Mouse (Mus musculus) mammary gland, adult 2 months (tissue): Measurements from ENCODE around the gene Sh3bp1. TPM values are rescaled to one million over a fixed set of nuclear protein-coding genes. Genes with fewer than 3 reads are reported as not detected.

ENCODE experiments used
- polyA plus RNA-seq: library from polyadenylated mRNA; depleted of rRNA; stranded (reverse); fragments of >200 nt; gene quantifications from 2 replicates; pipeline ENCODE4 v1.2.3, GENCODE M21; 2012; ENCODE audit warnings: low replicate concordance; rRNA removed

Gene Sh3bp1
- 123 and 282 TPM in 2 replicates for polyA plus RNA-seq

DNA sequence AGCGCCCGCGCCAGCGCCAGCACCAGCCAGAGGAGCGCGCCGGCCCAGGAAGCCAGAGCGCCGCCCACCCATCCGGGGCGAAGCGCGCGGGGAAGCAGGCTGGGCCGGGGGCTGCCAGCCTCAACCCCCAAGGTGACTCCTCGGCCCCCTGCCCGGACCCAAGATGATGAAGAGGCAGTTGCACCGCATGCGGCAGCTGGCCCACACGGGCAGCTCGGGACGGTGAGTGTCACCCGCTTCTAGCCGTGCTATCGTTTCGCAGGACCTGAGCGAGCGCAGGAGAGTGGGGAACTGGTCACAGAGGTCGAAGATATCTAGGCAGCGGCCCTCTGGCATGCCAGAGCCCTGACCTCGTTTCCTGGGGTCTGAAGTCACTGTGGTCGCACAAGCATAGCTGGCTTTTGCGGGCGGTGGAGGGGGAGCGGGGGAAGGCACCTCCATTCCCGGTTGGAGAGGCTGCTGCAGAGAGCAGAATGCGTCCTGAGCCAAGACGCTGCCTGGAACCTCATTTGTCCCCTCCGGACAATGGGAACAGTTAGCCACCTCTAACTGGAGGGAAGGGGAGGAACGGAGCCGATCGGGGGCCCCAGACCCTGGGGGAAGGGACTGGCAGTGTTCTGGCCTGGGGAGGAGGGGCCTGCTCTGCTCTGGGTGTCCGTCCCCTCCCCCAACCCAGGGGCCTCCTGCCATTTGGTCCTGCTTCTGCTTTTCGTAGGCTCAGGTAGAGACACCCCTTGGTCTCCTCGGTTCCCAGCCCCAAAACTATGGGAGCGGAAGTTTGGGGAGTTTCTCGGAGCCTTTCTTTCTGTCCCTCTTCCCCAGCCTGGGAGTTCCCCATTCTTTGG is at the start of gene Sh3bp1:
Gene Sh3bp1, plus strand, starts transcription at position 29 of the 845 bp plus-strand sequence.

DNA sequence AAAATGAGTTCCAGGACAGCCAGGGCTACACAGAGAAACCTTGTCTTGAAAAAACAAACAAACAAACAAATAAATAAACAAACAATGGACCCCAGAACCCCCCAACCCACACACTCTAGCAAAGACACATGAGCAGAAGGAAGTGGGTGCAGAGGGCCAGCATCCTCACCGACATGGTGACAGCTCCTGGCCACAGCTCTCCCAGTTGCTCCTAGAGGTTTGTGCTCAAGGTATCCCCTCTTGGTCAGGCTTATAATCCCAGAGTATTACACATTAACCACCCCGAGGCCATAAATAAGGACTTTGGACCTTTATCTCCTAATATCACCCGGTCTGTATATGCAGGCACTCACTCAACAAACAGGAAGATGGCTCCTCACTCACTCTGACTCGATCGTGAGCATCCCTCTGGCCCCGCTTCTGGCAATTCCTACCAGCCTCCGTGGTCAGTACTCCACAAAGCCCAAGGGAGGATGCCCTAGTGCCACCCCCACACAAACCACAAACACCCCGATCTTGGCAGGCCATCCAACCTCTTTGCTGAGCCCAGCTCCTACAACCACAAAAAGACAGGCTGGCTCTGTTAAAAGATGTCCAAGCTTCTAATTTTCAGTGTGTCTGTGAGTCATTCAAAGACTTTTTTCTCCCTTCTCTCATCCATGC is 44.1 kb upstream of the Sh3bp1 start, which contains the start of gene Lgals2:
Gene Lgals2, minus strand, starts transcription at position 227 of the 663 bp plus-strand sequence.

DNA sequence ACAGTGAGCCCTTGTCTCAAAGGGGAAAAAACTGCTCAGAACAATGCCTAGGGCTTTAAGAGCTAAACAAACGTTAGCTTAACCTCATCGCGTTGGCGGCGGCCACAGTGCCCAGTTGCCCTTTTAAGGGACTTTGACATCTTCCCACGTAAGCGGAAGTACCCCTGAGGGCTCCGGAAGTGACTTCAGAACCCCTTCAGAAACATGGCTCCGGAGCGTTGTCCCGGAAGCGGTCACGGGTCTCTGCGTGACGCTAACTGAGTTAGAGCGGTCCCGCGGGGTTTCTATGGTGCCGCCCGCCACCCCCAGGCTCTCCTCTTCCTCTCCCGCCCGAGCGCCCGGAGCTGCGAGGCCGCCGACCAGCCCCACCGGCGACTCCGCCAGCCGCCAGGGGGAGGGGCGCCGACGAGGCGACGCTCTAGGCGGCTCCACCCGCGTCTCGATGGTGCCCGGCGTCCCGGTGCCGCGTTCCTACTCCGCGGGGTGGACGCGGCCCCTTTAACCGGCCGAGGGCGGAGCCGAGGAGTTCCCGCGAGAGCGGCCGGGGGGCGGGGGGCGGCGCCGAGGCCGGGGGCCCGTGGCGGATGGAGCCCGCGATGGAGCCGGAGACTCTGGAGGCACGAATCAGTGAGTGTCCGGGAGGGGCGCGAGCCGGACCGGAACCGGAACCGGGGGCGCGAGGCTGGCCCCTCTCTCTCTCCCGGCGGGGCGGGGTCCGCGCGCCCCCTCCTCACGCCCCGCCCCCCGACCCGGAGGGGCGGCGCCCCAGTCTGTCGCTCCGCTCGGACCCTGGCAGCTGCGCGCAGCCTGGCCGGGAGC is 22.4 kb upstream of the Sh3bp1 start, which contains the start of gene Gga1:
Gene Gga1, plus strand, starts transcription at position 200 of the 819 bp plus-strand sequence.

DNA sequence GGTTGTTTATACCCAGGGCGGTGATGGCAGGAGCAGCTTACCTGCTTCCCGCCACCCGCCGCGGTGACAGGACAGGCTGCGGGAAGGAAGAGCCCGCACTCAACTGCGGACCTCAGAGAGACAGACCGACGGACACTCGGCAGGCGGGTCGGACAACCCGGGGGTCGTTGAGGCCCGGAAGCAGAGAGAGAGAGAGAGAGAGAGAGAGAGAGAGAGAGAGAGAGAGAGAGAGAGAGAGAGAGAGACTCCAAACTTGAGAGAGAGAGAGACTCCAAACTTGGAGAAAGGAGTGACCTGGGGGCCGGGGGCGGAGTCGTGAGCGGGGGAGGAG is 194 bp upstream of the Sh3bp1 start, which contains the start of gene Gm49510:
Gene Gm49510, plus strand, starts transcription at position 259 of the 331 bp plus-strand sequence.

DNA sequence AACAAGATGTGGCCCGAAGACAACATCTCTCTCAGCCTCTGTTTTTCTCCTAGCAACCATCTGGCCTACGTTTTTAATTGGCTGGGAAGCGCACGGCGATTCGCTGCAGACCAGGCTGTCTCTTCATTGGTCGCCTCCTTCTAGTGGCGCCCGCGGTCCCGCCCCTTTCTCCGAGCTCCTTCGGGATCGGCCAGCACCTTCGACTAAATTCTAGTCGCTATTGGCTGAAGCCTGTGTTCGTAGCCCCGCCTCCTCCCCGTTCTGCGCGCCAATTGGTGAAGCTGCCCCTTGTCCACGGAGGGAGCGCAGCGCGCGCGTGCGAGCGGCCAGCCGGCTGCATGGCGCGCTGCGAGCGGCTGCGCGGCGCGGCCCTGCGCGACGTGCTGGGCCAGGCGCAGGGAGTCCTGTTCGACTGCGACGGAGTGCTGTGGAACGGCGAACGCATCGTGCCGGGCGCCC is 14.1 kb downstream of the Sh3bp1 start, which contains the start of gene Pdxp:
Gene Pdxp, plus strand, starts transcription at position 288 of the 459 bp plus-strand sequence.

DNA sequence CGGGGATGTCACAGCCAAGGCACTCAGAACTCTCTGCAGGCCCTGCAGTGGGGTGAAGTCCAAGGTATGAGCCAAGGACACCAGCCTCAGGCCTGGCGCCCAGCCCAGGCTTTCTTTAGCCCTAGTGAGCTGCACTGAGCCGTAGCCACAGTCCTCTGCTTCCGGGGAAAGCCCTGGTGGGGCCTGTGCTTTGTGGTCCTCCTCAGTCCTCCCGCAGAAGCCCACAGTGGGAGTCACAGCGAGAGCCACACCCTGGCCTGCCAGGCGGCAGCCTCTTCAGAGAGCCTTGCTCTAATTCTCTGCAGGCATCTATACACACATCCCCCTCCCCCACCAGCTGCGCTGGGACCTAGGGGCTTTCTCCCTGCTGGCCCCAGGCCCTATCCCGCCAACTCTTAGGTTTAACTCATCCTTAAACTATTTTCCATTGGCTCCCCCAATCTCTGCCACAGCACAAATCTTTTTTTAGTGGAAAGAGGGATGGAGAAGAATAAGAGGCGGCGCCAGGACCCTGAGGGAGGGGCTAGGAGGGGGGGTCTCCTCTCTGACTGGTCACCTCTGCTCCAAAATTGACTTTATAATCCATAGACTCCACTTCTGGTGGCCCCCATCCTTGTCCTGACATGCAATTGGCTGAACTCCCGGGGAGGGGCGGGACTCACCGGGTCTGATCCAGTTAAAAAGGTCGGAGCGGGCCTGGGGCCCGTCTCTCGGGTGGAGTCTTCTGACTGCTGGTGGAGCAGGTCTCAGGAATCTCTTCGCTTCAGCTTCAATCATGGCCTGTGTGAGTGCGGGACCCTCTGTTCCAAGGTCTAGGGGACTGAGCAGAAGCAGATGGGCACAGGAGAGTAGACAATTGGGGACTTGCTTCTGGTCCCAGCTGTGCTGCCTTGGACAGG is 26.7 kb downstream of the Sh3bp1 start, which contains the start of gene Lgals1:
Gene Lgals1, plus strand, starts transcription at position 705 of the 899 bp plus-strand sequence.

DNA sequence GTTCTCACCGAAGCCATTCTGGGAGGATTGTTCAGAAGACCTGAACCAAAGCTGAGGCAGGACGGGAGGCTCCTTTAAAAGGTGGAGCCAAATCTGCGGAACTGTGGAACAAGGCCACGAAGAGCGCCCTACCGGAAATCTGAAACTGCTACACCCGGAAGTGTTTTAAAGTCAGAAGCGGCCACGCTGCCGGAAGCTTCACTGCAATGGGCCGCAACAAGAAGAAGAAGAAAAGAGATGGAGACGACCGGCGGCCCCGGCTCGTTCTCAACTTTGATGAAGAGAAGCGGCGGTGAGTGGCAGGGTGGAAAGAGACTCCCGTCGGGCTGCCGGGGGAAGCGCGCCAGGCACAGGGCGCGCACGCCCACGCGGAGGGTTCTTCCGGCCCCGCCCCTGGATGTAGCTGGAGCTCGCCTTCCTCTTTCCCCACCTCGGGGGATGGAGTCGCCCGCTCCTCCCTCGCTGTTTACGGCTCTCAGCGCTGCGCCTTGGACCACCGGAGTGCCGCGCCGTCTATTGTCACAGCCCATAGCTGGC is 35.3 kb downstream of the Sh3bp1 start, which contains the start of gene Nol12:
Gene Nol12, plus strand, starts transcription at position 150 of the 537 bp plus-strand sequence.

DNA sequence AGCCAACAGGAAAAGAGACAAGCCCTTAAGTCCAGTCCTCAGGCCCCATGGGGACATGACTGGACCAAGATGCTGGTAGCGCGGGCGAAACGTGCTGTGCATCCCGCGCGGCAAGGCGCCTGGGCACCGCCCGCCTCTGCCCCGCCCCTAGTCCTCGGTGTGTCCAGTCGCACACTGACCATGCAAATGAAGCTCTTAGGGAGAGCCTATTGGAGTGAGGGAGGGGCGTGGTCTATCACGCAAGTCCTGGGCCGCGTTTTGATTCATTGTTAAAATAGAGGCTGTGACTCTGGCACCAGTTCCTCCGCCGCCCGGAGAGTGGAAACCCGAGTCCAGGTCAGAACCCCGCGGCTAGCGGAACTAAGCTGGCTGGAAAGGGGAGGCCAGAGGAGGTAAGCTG is 48.1 kb downstream of the Sh3bp1 start, which contains the start of gene Triobp:
Gene Triobp, plus strand, starts transcription at position 68 of the 400 bp plus-strand sequence.

Other genes with a start within 250 kb of the Sh3bp1 start
- 0.10 and 0.24 TPM in 2 replicates for gene Elfn2, start 181.0 kb upstream of the Sh3bp1 start, polyA plus RNA-seq
- 124 and 195 TPM in 2 replicates for gene Mfng, start 126.3 kb upstream of the Sh3bp1 start, polyA plus RNA-seq
- gene Card10, start 96.7 kb upstream of the Sh3bp1 start, polyA plus RNA-seq: 43.6 and 44.1 TPM in 2 replicates
- 114 and 140 TPM in 2 replicates for gene Cdc42ep1, start 57.1 kb upstream of the Sh3bp1 start, polyA plus RNA-seq
- not detected in 2 replicates for gene Lgals2, start 44.2 kb upstream of the Sh3bp1 start, polyA plus RNA-seq
- 83.0 and 149 TPM in 2 replicates for gene Gga1, start 22.6 kb upstream of the Sh3bp1 start, polyA plus RNA-seq
- gene Gm49510, start 101 bp upstream of the Sh3bp1 start, polyA plus RNA-seq: 0.09 TPM in 1 of 2 replicates, not detected in the other
- 7.8 and 22.8 TPM in 2 replicates for gene Pdxp, start 14.2 kb downstream of the Sh3bp1 start, polyA plus RNA-seq
- 905 and 1,106 TPM in 2 replicates for gene Lgals1, start 27.0 kb downstream of the Sh3bp1 start, polyA plus RNA-seq
- 19.9 and 29.9 TPM in 2 replicates for gene Nol12, start 35.2 kb downstream of the Sh3bp1 start, polyA plus RNA-seq
- gene Triobp, start 48.0 kb downstream of the Sh3bp1 start, polyA plus RNA-seq: 62.5 and 82.9 TPM in 2 replicates
- 54.9 and 109 TPM in 2 replicates for gene H1f0, start 128.7 kb downstream of the Sh3bp1 start, polyA plus RNA-seq
- gene Galr3, start 142.1 kb downstream of the Sh3bp1 start, polyA plus RNA-seq: 0.22 and 2.2 TPM in 2 replicates
- gene Ankrd54, start 163.1 kb downstream of the Sh3bp1 start, polyA plus RNA-seq: 50.2 and 76.0 TPM in 2 replicates
- gene Eif3l, start 175.4 kb downstream of the Sh3bp1 start, polyA plus RNA-seq: 133 and 209 TPM in 2 replicates
- 31.8 and 55.0 TPM in 2 replicates for gene Micall1, start 209.1 kb downstream of the Sh3bp1 start, polyA plus RNA-seq
- gene Polr2f, start 241.2 kb downstream of the Sh3bp1 start, polyA plus RNA-seq: 30.3 and 37.2 TPM in 2 replicates
- 1.7 and 2.4 TPM in 2 replicates for gene 1700088E04Rik, start 241.5 kb downstream of the Sh3bp1 start, polyA plus RNA-seq